Mouse (Mus musculus): Measurements from ENCODE around the gene Gm11627. TPM values are rescaled to one million over a fixed set of nuclear protein-coding genes. Genes with fewer than 3 reads are reported as not detected.
"Not testable (repeated sequence)": the region's sequence is repeated elsewhere in the genome, so short reads cannot be mapped to it uniquely, and the experiment has no call there.

Gene Gm11627
- total and polyA plus RNA-seq, 3 experiments: not detected

DNA sequence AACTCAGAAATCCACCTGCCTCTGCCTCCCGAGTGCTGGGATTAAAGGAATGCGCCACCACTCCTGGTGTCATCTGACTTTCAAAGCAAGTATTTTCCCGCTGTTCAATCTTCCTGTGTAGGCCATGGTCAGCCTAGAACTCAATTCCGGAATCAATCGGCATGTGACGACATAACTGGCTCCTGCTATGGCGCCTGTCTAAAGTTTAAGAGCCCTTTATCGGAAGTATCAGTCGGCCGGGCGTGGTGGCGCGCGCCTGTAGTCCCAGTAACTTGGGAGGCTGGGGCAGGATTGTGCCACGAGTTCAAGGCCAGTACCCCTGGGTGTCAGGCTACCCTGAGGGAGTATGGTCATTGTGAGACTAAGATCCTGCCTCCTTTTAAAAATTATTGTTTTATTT is 11.5 kb downstream of the Gm11627 start:
- H3K27me3 ChIP-seq (ENCODE audit: insufficient read depth, low read length): peaks cover 7% of the 10 kb centered on the region; the same call in 1 of the 2 replicates
- TF ChIP-seq POLR2AphosphoS5 (IDR thresholded peaks at IDR 0.05; ENCODE audit: insufficient replicate concordance, low read depth, low read length) (no peak), GATA1 (IDR thresholded peaks at IDR 0.05; ENCODE audit: borderline replicate concordance, low read length) (no peak), GATA2 (IDR thresholded peaks at IDR 0.05; ENCODE audit: borderline replicate concordance, low read depth, low read length) (no peak), CTCF (IDR thresholded peaks at IDR 0.05; ENCODE audit: low read depth, low read length) (no peak), TAL1 (conservative IDR thresholded peaks at IDR 0.05; ENCODE audit: low read depth, low read length) (no peak)
- peaks cover 8% of the 10 kb centered on the region for H3K4me1 ChIP-seq (ENCODE audit: insufficient read depth, low read depth, low read length)

DNA sequence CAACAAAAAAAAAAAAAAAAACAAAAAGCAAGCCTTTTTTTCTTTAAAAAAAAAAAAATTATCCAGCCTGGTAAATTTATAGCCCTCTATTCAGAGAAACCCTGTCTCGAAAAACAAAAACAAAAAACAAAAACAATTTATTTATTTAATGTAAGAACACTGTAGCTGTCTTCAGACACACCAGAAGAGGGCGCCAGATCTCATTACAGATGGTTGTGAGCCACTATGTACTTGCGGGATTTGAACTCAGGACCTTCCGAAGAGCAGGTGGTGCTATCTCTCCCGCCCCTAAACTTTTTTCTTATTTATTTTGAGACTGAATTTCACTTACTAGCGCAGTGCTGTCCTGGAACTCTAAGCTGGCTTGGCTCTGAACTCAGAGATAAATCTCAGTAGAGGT is 12.1 kb downstream of the Gm11627 start:
- peaks cover 9% of the 10 kb centered on the region for H3K4me1 ChIP-seq (ENCODE audit: insufficient read depth, low read depth, low read length)
- no peak for TF ChIP-seq GATA1 (IDR thresholded peaks at IDR 0.05; ENCODE audit: borderline replicate concordance, low read length)
- H3K36me3 ChIP-seq (replicated peaks): no peaks in the 10 kb centered on the region
- no peaks in the 10 kb centered on the region for H3K9me3 ChIP-seq (replicated peaks)
- ATAC-seq (ENCODE audit: extremely low read depth, insufficient number of reproducible peaks, low FRiP score, poor library complexity, severe bottlenecking): no peak
- H3K4me3 ChIP-seq (ENCODE audit: low read depth, low read length): no peak overlapping the region
- peaks cover 8% of the 10 kb centered on the region; the same call in 1 of the 2 replicates for H3K27me3 ChIP-seq (ENCODE audit: insufficient read depth, low read length)
- no peak for DNase-seq (ENCODE audit: low spot score)

More for the DNA sequence above, 11.5 kb downstream of the Gm11627 start:
- no peak for DNase-seq (ENCODE audit: low spot score)
- H3K4me3 ChIP-seq (ENCODE audit: low read depth, low read length): no peak overlapping the region
- no peak for ATAC-seq (ENCODE audit: extremely low read depth, insufficient number of reproducible peaks, low FRiP score, poor library complexity, severe bottlenecking)
- no peaks in the 10 kb centered on the region for H3K9me3 ChIP-seq (replicated peaks)
- no peaks in the 10 kb centered on the region for H3K36me3 ChIP-seq (replicated peaks)

DNA sequence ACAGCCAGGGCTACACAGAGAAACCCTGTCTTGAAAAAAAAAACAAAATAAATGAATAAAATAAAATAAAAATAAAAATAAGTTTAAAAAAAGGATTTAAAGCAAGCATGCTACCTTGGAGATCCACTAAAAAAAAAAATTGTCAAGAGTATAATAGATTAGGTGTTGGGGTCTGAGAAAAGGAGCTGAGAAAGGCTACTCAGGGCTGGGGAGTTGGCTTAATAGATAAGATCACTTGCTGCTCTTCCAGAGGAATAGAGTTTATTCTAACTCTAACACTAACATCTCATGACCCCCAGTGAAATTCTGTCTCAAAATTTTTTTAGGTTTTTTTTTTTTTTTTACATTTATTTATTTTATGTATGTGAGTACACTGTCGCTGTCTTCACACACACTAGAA is 13.0 kb downstream of the Gm11627 start:
- Histone ChIP-seq H3K9me3 (replicated peaks) (no peaks in the 10 kb centered on the region), H3K4me1 (ENCODE audit: insufficient read depth, low read depth, low read length) (peaks cover 9% of the 10 kb centered on the region), H3K36me3 (replicated peaks) (no peaks in the 10 kb centered on the region), H3K4me3 (ENCODE audit: low read depth, low read length) (no peak overlapping the region), H3K27me3 (ENCODE audit: insufficient read depth, low read length) (peaks cover 15% of the 10 kb centered on the region)
- DNase-seq (ENCODE audit: low spot score): no peak
- ATAC-seq (ENCODE audit: extremely low read depth, insufficient number of reproducible peaks, low FRiP score, poor library complexity, severe bottlenecking): no peak
- TF ChIP-seq POLR2AphosphoS5 (IDR thresholded peaks at IDR 0.05; ENCODE audit: insufficient replicate concordance, low read depth, low read length): no peak
- TF ChIP-seq TAL1 (conservative IDR thresholded peaks at IDR 0.05; ENCODE audit: low read depth, low read length): no peak
- TF ChIP-seq GATA2 (IDR thresholded peaks at IDR 0.05; ENCODE audit: borderline replicate concordance, low read depth, low read length): no peak
- TF ChIP-seq CTCF (IDR thresholded peaks at IDR 0.05; ENCODE audit: low read depth, low read length): no peak
- TF ChIP-seq GATA1 (IDR thresholded peaks at IDR 0.05; ENCODE audit: borderline replicate concordance, low read length): no peak

DNA sequence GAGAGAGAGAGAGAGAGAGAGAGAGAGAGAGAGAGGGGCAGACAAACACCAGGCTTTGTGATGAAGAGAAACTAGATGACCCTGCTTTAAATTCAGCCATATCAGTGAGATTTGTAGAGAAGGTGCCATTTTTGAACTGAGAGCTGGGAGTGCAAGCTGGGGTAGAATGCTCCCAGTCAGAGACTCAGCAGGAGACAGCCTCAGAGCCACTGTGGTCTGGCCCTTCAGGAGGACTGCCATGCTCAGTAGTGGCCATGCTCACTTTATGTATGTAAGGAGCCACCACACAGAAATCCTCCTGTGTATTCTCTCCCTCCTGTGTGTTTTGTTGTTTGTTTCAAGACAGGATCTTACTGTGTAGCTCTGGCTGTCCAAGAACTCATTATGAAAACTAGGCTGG is 13.5 kb downstream of the Gm11627 start:
- no peak overlapping the region for H3K4me3 ChIP-seq (ENCODE audit: low read depth, low read length)
- TF ChIP-seq GATA2 (IDR thresholded peaks at IDR 0.05; ENCODE audit: borderline replicate concordance, low read depth, low read length): no peak
- no peak for TF ChIP-seq GATA1 (IDR thresholded peaks at IDR 0.05; ENCODE audit: borderline replicate concordance, low read length)
- TF ChIP-seq TAL1 (conservative IDR thresholded peaks at IDR 0.05; ENCODE audit: low read depth, low read length): no peak
- no peak for TF ChIP-seq POLR2AphosphoS5 (IDR thresholded peaks at IDR 0.05; ENCODE audit: insufficient replicate concordance, low read depth, low read length)
- no peak for TF ChIP-seq CTCF (IDR thresholded peaks at IDR 0.05; ENCODE audit: low read depth, low read length)
- no peak for DNase-seq (ENCODE audit: low spot score)

DNA sequence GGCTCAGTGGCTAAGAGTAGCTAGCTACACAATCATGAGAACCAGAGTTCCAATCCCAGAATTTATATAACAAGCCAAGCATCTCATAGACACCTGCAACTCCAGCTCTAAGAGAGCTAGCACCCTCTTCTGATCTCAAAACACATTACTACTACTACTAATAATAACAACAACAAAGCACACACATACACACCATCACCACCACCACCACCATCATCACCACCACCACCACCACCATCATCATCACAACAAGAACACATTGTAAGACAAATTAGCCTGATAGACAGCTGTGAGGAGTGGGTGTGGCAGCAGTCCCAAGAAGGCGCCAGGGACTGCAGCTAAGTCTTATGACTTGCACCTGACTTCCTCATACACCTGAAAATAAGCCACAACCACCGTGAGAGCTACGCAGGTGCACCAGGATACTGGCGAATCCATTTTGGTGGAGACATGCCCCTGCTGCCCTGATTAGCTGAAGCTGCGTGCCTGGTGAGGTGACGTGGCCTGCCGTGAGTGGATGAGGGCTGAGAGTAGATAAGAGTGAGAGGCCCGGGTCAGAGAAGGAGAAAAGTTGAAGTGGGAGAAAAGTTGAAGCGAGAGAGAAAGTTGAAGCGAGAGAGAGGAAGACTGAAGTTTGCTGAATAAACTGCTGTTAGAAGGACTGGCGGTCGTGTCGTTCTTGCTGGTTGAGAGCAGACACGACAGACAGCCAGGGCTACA is 14.1 kb downstream of the Gm11627 start:
- not testable (repeated sequence) for DNase-seq (ENCODE audit: low spot score); ATAC-seq (ENCODE audit: extremely low read depth, insufficient number of reproducible peaks, low FRiP score, poor library complexity, severe bottlenecking)

More for the DNA sequence above, 13.5 kb downstream of the Gm11627 start:
- H3K36me3 ChIP-seq (replicated peaks): no peaks in the 10 kb centered on the region
- no peaks in the 10 kb centered on the region for H3K9me3 ChIP-seq (replicated peaks)
- peaks cover 15% of the 10 kb centered on the region for H3K27me3 ChIP-seq (ENCODE audit: insufficient read depth, low read length)
- H3K4me1 ChIP-seq (ENCODE audit: insufficient read depth, low read depth, low read length): peaks cover 9% of the 10 kb centered on the region
- no peak for ATAC-seq (ENCODE audit: extremely low read depth, insufficient number of reproducible peaks, low FRiP score, poor library complexity, severe bottlenecking)

DNA sequence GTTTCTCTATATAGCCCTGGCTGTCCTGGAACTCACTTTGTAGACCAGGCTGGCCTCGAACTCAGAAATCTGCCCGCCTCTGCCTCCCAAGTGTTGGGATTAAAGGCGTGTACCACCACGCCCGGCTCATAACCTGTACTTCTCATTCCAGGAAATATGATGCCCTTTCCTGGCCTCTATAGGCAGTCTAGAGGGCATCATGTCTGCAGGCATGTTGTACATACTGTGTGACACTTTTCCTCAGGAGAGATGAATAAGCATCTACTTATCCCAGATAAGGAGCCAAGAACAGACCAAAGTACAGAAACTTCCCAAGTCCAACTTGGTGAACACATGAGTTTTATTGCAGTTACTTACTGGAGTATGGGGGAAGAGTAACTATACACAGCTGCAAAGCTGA is 20.6 kb downstream of the Gm11627 start:
- ATAC-seq (ENCODE audit: extremely low read depth, insufficient number of reproducible peaks, low FRiP score, poor library complexity, severe bottlenecking): no peak

More for the DNA sequence above, 14.1 kb downstream of the Gm11627 start:
- H3K9me3 ChIP-seq (replicated peaks); H3K4me1 ChIP-seq (ENCODE audit: insufficient read depth, low read depth, low read length); H3K4me3 ChIP-seq (ENCODE audit: low read depth, low read length); H3K36me3 ChIP-seq (replicated peaks): not testable (repeated sequence)
- H3K27me3 ChIP-seq (ENCODE audit: insufficient read depth, low read length): peaks cover 15% of the 10 kb centered on the region

More for the DNA sequence above, 20.6 kb downstream of the Gm11627 start:
- peaks cover 4% of the 10 kb centered on the region for H3K36me3 ChIP-seq (replicated peaks)
- DNase-seq (ENCODE audit: low spot score): no peak
- no peak for TF ChIP-seq GATA1 (IDR thresholded peaks at IDR 0.05; ENCODE audit: borderline replicate concordance, low read length)
- no peak for TF ChIP-seq TAL1 (conservative IDR thresholded peaks at IDR 0.05; ENCODE audit: low read depth, low read length)
- no peak for TF ChIP-seq POLR2AphosphoS5 (IDR thresholded peaks at IDR 0.05; ENCODE audit: insufficient replicate concordance, low read depth, low read length)
- TF ChIP-seq GATA2 (IDR thresholded peaks at IDR 0.05; ENCODE audit: borderline replicate concordance, low read depth, low read length): no peak
- TF ChIP-seq CTCF (IDR thresholded peaks at IDR 0.05; ENCODE audit: low read depth, low read length): no peak
- H3K4me3 ChIP-seq (ENCODE audit: low read depth, low read length): no peak overlapping the region
- peaks cover 19% of the 10 kb centered on the region for H3K4me1 ChIP-seq (ENCODE audit: insufficient read depth, low read depth, low read length)
- peaks cover 14% of the 10 kb centered on the region for H3K27me3 ChIP-seq (ENCODE audit: insufficient read depth, low read length)
- no peaks in the 10 kb centered on the region for H3K9me3 ChIP-seq (replicated peaks)

Measured in G1E (cell line).